Mouse (Mus musculus) heart, adult 9 months (tissue): Measurements from ENCODE around the gene Unc13d.
"Not testable (repeated sequence)": the region's sequence is repeated elsewhere in the genome, so short reads cannot be mapped to it uniquely, and the experiment has no call there.

ENCODE experiments used
- DNase-seq, 2 experiments: peaks; one replicate each; pipeline ENCODE4 v3.0.0; 2022; ENCODE audit warnings: low spot score in 2 of 2

Gene Unc13d

GRCm38 (mm10) chr11:116023074-116023770 is 54.5 kb downstream of the Unc13d start:
- DNase-seq, result not testable (repeated sequence)

- no peak for DNase-seq
Measured at GRCm38 (mm10) chr11:116022256-116022780, 55.4 kb downstream of the Unc13d start.

- DNase-seq, result no peak
Measured at GRCm38 (mm10) chr11:116021328-116022220, 56.2 kb downstream of the Unc13d start.

- DNase-seq, result no peak
Measured at GRCm38 (mm10) chr11:116020519-116020922, 57.2 kb downstream of the Unc13d start.

- DNase-seq, result no peak
Measured at GRCm38 (mm10) chr11:116019976-116020411, 57.8 kb downstream of the Unc13d start.

GRCm38 (mm10) chr11:116019360-116019791 is 58.4 kb downstream of the Unc13d start:
- DNase-seq, result no peak

- DNase-seq, result not testable (repeated sequence)
Measured at GRCm38 (mm10) chr11:116018867-116019266, 58.9 kb downstream of the Unc13d start.

GRCm38 (mm10) chr11:116018106-116018505 is 59.7 kb downstream of the Unc13d start:
- DNase-seq, result no peak

- DNase-seq, result no peak
Measured at GRCm38 (mm10) chr11:116014821-116015220, 62.9 kb downstream of the Unc13d start.

GRCm38 (mm10) chr11:116012262-116012947 is 65.4 kb downstream of the Unc13d start, which contains the start of gene Galk1:
TSS of gene Galk1 (minus strand) at chr11:116012719.
- DNase-seq, result peak; percentile 87 to 89
